Mouse (Mus musculus): ENCODE results near the gene 4930596D02Rik. TPM values are rescaled to one million over a fixed set of nuclear protein-coding genes. Genes with fewer than 3 reads are reported as not detected.

Gene 4930596D02Rik
- polyA plus RNA-seq (2014; fragmentation: Nextera tagmentation; extraction: Ambion mirVana) = not detected in 2 replicates

DNA sequence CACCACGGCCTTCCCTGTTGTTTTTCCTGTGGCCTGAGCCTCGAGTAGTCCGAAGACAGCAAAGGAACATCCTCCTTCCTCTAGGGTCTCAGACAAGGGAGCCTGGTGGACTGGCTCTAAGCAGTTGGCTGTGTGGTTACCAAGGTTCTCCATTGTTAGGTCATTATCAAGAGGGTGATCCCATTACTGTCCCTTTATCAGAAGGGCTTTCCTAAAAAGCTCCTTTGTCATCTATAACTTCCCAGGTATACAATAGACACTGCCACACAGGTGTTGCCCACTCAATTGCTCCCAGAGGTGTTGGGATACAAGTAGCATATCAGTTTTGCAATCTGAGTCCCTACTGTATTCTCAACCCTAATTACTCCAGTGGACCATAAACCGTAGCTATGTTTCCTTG is at the start of gene 4930596D02Rik:
4930596D02Rik (minus strand) TSS at position 101 of the 400 bp plus-strand sequence.
- 78% methylated on average over 4 of the region's 4 CpGs for WGBS
- H3K9me3 ChIP-seq (replicated peaks; ENCODE audit: control insufficient read depth, low read length) = no peaks in the 10 kb centered on the region
- DNase-seq (ENCODE audit: low spot score) = no peak

GRCm38 (mm10) chr14:35853254-35853653 is 41.5 kb upstream of the 4930596D02Rik start:
- H3K36me3 ChIP-seq (ENCODE audit: control insufficient read depth, insufficient read depth, low read length) = no peaks in the 10 kb centered on the region
- no peak for ATAC-seq
- DNase-seq (ENCODE audit: low spot score) = no peak
- H3K9ac ChIP-seq (ENCODE audit: low read length) = no peak overlapping the region
- H3K4me3 ChIP-seq (ENCODE audit: low read depth, low read length) = no peak overlapping the region
- no peak overlapping the region for H3K27ac ChIP-seq (ENCODE audit: low read depth, low read length)
- H3K4me1 ChIP-seq (ENCODE audit: control insufficient read depth, insufficient read depth, low read length) = no peaks in the 10 kb centered on the region
- no peak overlapping the region for H3K4me2 ChIP-seq (ENCODE audit: low read length)
- H3K9me3 ChIP-seq (replicated peaks; ENCODE audit: control insufficient read depth, low read length) = no peaks in the 10 kb centered on the region
- no peaks in the 10 kb centered on the region for H3K27me3 ChIP-seq (replicated peaks; ENCODE audit: control insufficient read depth, insufficient read depth, low read length)
- WGBS = 75% methylated on average over 1 of the region's 1 CpGs

More for the DNA sequence above, at the start of gene 4930596D02Rik:
- H3K36me3 ChIP-seq (ENCODE audit: control insufficient read depth, insufficient read depth, low read length) = no peaks in the 10 kb centered on the region
- H3K4me2 ChIP-seq (ENCODE audit: low read length) = no peak within 1 kb of the TSS
- ATAC-seq = no peak
- no peaks in the 10 kb centered on the region for H3K27me3 ChIP-seq (replicated peaks; ENCODE audit: control insufficient read depth, insufficient read depth, low read length)
- H3K4me3 ChIP-seq (ENCODE audit: low read depth, low read length) = no peak within 1 kb of the TSS
- H3K27ac ChIP-seq (ENCODE audit: low read depth, low read length) = no peak within 1 kb of the TSS
- no peaks in the 10 kb centered on the region for H3K4me1 ChIP-seq (ENCODE audit: control insufficient read depth, insufficient read depth, low read length)
- H3K9ac ChIP-seq (ENCODE audit: low read length) = no peak within 1 kb of the TSS

- WGBS = 81% methylated on average over 6 of the region's 6 CpGs
Observed at GRCm38 (mm10) chr14:35845271-35845670, 33.5 kb upstream of the 4930596D02Rik start.

GRCm38 (mm10) chr14:35842111-35842721 is 30.4 kb upstream of the 4930596D02Rik start:
- H3K9me3 ChIP-seq (replicated peaks; ENCODE audit: control insufficient read depth, low read length) = no peaks in the 10 kb centered on the region
- peak; percentile 66 for DNase-seq (ENCODE audit: low spot score)
- H3K4me2 ChIP-seq (ENCODE audit: low read length) = no peak overlapping the region
- H3K4me1 ChIP-seq (ENCODE audit: control insufficient read depth, insufficient read depth, low read length) = no peaks in the 10 kb centered on the region
- H3K9ac ChIP-seq (ENCODE audit: low read length) = no peak overlapping the region
- H3K36me3 ChIP-seq (ENCODE audit: control insufficient read depth, insufficient read depth, low read length) = no peaks in the 10 kb centered on the region
- no peak overlapping the region for H3K27ac ChIP-seq (ENCODE audit: low read depth, low read length)
- peak; percentile 69; the same call in 1 of the 2 replicates for ATAC-seq
- H3K27me3 ChIP-seq (replicated peaks; ENCODE audit: control insufficient read depth, insufficient read depth, low read length) = no peaks in the 10 kb centered on the region
- no peak overlapping the region for H3K4me3 ChIP-seq (ENCODE audit: low read depth, low read length)
- 58% methylated on average over 7 of the region's 7 CpGs for WGBS

More at GRCm38 (mm10) chr14:35845271-35845670, 33.5 kb upstream of the 4930596D02Rik start:
- no peaks in the 10 kb centered on the region for H3K27me3 ChIP-seq (replicated peaks; ENCODE audit: control insufficient read depth, insufficient read depth, low read length)
- no peak overlapping the region for H3K4me2 ChIP-seq (ENCODE audit: low read length)
- no peaks in the 10 kb centered on the region for H3K36me3 ChIP-seq (ENCODE audit: control insufficient read depth, insufficient read depth, low read length)
- H3K4me3 ChIP-seq (ENCODE audit: low read depth, low read length) = no peak overlapping the region
- H3K9ac ChIP-seq (ENCODE audit: low read length) = no peak overlapping the region
- DNase-seq (ENCODE audit: low spot score) = no peak
- no peak for ATAC-seq
- no peaks in the 10 kb centered on the region for H3K9me3 ChIP-seq (replicated peaks; ENCODE audit: control insufficient read depth, low read length)
- no peaks in the 10 kb centered on the region for H3K4me1 ChIP-seq (ENCODE audit: control insufficient read depth, insufficient read depth, low read length)
- no peak overlapping the region for H3K27ac ChIP-seq (ENCODE audit: low read depth, low read length)

DNA sequence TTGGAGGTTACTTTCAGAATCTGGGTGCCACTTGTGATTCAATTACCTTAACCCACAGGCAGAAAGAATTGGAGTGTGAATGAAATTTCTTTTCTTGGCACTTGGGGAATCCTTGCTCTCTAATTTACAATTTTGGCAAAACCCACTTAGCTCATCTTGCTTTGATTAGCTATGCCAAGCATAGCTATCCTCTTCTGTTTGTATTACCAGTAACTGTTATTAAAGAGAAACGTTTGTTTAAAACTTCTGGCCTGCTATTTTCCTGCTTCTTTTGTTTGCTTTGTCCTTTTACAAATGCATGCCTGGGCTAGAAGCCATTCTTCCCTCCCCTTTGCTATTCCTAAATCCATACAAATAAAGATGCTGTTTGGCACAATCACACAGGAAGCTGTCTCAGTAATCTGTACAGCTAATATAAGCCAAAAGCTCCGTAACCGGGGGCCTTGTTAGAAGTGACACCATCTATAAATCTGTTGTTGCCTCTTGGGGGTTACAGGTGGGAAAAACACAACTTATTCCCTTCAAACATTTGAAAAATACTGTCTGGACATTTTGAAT is 19.0 kb downstream of the 4930596D02Rik start:
- Histone ChIP-seq H3K4me3 (ENCODE audit: low read depth, low read length) (no peak overlapping the region), H3K36me3 (ENCODE audit: control insufficient read depth, insufficient read depth, low read length) (no peaks in the 10 kb centered on the region), H3K9ac (ENCODE audit: low read length) (no peak overlapping the region), H3K4me2 (ENCODE audit: low read length) (no peak overlapping the region), H3K4me1 (ENCODE audit: control insufficient read depth, insufficient read depth, low read length) (no peaks in the 10 kb centered on the region), H3K27ac (ENCODE audit: low read depth, low read length) (no peak overlapping the region), H3K9me3 (replicated peaks; ENCODE audit: control insufficient read depth, low read length) (no peaks in the 10 kb centered on the region), H3K27me3 (replicated peaks; ENCODE audit: control insufficient read depth, insufficient read depth, low read length) (no peaks in the 10 kb centered on the region)
- 16% methylated on average over 3 of the region's 3 CpGs for WGBS
- ATAC-seq (peak; percentile 55; the same call in 1 of the 2 replicates), DNase-seq (ENCODE audit: low spot score) (peak; percentile 68)

DNA sequence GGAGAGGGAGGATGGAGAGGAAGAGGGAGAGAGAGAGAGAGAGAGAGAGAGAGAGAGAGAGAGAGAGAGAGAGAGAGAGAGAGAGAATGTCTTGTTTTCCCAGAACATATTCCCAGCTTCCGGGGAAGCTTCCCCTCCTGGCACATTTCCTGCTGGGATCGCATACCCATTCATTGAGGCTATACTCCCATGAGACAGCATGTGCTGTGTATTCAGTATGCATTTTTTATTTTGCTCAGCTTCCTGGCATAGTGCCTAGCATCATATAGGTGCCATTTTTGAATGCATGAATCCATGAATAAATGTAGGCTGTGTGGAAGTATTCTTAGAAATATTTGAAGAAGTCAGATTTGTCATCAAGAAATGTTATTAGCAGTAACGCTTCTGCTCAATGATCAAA is 31.7 kb downstream of the 4930596D02Rik start:
- H3K27me3 ChIP-seq (replicated peaks; ENCODE audit: control insufficient read depth, insufficient read depth, low read length) = no peaks in the 10 kb centered on the region
- no peaks in the 10 kb centered on the region for H3K36me3 ChIP-seq (ENCODE audit: control insufficient read depth, insufficient read depth, low read length)
- no peak overlapping the region for H3K27ac ChIP-seq (ENCODE audit: low read depth, low read length)
- H3K9me3 ChIP-seq (replicated peaks; ENCODE audit: control insufficient read depth, low read length) = no peaks in the 10 kb centered on the region
- 63% methylated on average over 3 of the region's 3 CpGs for WGBS
- H3K4me3 ChIP-seq (ENCODE audit: low read depth, low read length) = no peak overlapping the region
- ATAC-seq (peak; percentile 29; the same call in 1 of the 2 replicates), DNase-seq (ENCODE audit: low spot score) (peak; percentile 74)
- no peaks in the 10 kb centered on the region for H3K4me1 ChIP-seq (ENCODE audit: control insufficient read depth, insufficient read depth, low read length)
- H3K4me2 ChIP-seq (ENCODE audit: low read length) = no peak overlapping the region
- no peak overlapping the region for H3K9ac ChIP-seq (ENCODE audit: low read length)

DNA sequence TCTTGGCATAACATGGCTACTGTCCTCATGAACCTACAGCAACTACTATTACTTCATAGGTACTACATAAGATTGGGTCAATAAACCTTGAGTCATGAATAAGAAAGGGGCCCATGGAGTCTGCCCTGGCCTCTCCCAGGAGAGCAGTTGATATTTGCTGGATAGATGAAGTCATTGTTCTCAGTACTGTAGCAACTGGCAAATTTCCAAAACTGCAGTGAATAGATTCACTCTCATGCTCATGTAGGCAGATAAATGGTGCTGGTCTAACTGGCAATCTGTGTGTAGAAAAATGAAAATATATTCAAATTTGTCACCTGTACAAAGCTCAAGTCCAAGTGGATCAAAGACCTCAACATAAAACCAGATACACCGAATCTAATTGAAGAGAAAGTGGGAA is 38.5 kb downstream of the 4930596D02Rik start:
- Histone ChIP-seq H3K27me3 (replicated peaks; ENCODE audit: control insufficient read depth, insufficient read depth, low read length) (no peaks in the 10 kb centered on the region), H3K4me3 (ENCODE audit: low read depth, low read length) (no peak overlapping the region), H3K36me3 (ENCODE audit: control insufficient read depth, insufficient read depth, low read length) (no peaks in the 10 kb centered on the region), H3K4me1 (ENCODE audit: control insufficient read depth, insufficient read depth, low read length) (no peaks in the 10 kb centered on the region), H3K9me3 (replicated peaks; ENCODE audit: control insufficient read depth, low read length) (no peaks in the 10 kb centered on the region), H3K27ac (ENCODE audit: low read depth, low read length) (no peak overlapping the region), H3K9ac (ENCODE audit: low read length) (no peak overlapping the region), H3K4me2 (ENCODE audit: low read length) (no peak overlapping the region)
- DNase-seq (ENCODE audit: low spot score) (peak; percentile 7), ATAC-seq (no peak)
- WGBS = 88% methylated on average over 1 of the region's 1 CpGs
